Mouse (Mus musculus) hindbrain, embryonic 15.5 days (tissue): ENCODE measurements at regions not wholly inside any gene's neighbourhood (a gene's known extent, or its start where the extent isn't known, plus 50 kb on each side); places are given as distances from the start of the nearest gene placed in this dataset.
A peak's percentile ranks its signal among the peaks of the same experiment; 100 is the strongest.

Experiments used
- ATAC-seq: fragments of 200-750 bp; cut with Nextera tagmentation; 2 replicates; pipeline ENCODE4 v1.8.0; 2017; ENCODE audit warnings: low read depth, moderate number of reproducible peaks, moderate TSS enrichment; ENCODE audit not compliant: low FRiP score
- H3K27ac ChIP-seq: fragments of 300-500 bp; sonication (generic); replicated peaks from 2 replicates; pipeline ENCODE4 v1.5.1; 2015; ENCODE audit warnings: mild to moderate bottlenecking, inconsistent platforms
- H3K27me3 ChIP-seq: fragments of 300-500 bp; sonication (generic); 2 replicates; pipeline ENCODE4 v1.6.1; 2015; ENCODE audit warnings: control low read depth, inconsistent platforms
- H3K36me3 ChIP-seq: fragments of 300-500 bp; sonication (generic); 2 replicates; pipeline ENCODE4 v1.6.1; 2015; ENCODE audit warnings: control low read depth, inconsistent platforms
- H3K4me1 ChIP-seq: fragments of 300-500 bp; sonication (generic); replicated peaks from 2 replicates; pipeline ENCODE4 v1.6.1; 2015; ENCODE audit warnings: control low read depth, inconsistent platforms
- H3K4me2 ChIP-seq: fragments of 300-500 bp; sonication (generic); 2 replicates; pipeline ENCODE4 v1.6.1; 2015; ENCODE audit warnings: moderate library complexity, mild to moderate bottlenecking, inconsistent platforms
- H3K4me3 ChIP-seq: fragments of 300-500 bp; sonication (generic); 2 replicates; pipeline ENCODE4 v1.5.1; 2015; ENCODE audit warnings: mild to moderate bottlenecking, inconsistent platforms
- H3K9ac ChIP-seq: fragments of 300-500 bp; sonication (generic); 2 replicates; pipeline ENCODE4 v1.6.1; 2015; ENCODE audit warnings: inconsistent platforms
- H3K9me3 ChIP-seq: fragments of 300-500 bp; sonication (generic); 2 replicates; pipeline ENCODE4 v1.6.1; 2016; ENCODE audit warnings: control low read depth, inconsistent platforms
- WGBS: fragments of 180-500 bp; shearing (Covaris S2); methylation state at CpG from one replicate; pipeline ENCODE4 v1.1.7; 2015; 5-methylcytosine and 5-hydroxymethylcytosine counted together

GRCm38 (mm10) chr8:59499618-59500017, 587.2 kb upstream of the Galntl6 start:
- H3K4me3 ChIP-seq, result no peak overlapping the region
- no peak overlapping the region for H3K27ac ChIP-seq
- H3K4me1 ChIP-seq, result no peaks in the 10 kb centered on the region
- ATAC-seq, result no peak
- no peak overlapping the region for H3K9ac ChIP-seq
- no peak overlapping the region for H3K4me2 ChIP-seq
- no peaks in the 10 kb centered on the region for H3K27me3 ChIP-seq
- H3K36me3 ChIP-seq, result no peaks in the 10 kb centered on the region
- no peaks in the 10 kb centered on the region for H3K9me3 ChIP-seq
- WGBS, result 98% methylated on average over 1 of the region's 1 CpGs

GRCm38 (mm10) chr8:59491392-59491791, 579.0 kb upstream of the Galntl6 start:
- 0 out of 2 replicates have a peak, but pooled peaks have one; percentile 23 for ATAC-seq

GRCm38 (mm10) chr8:59478257-59478656, 565.8 kb upstream of the Galntl6 start:
- Histone ChIP-seq H3K27me3 (no peaks in the 10 kb centered on the region), H3K36me3 (no peaks in the 10 kb centered on the region), H3K4me1 (no peaks in the 10 kb centered on the region), H3K4me3 (no peak overlapping the region), H3K9ac (no peak overlapping the region), H3K9me3 (no peaks in the 10 kb centered on the region), H3K27ac (no peak overlapping the region), H3K4me2 (no peak overlapping the region)
- WGBS, result 22% methylated on average over 3 of the region's 3 CpGs
- no peak for ATAC-seq

More at GRCm38 (mm10) chr8:59491392-59491791, 579.0 kb upstream of the Galntl6 start:
- Histone ChIP-seq H3K27ac (no peak overlapping the region), H3K9ac (no peak overlapping the region), H3K4me2 (no peak overlapping the region), H3K9me3 (no peaks in the 10 kb centered on the region), H3K27me3 (no peaks in the 10 kb centered on the region), H3K4me1 (no peaks in the 10 kb centered on the region), H3K36me3 (no peaks in the 10 kb centered on the region), H3K4me3 (no peak overlapping the region)

- no peak for ATAC-seq
- H3K4me2 ChIP-seq, result no peak overlapping the region
- 80% methylated on average over 1 of the region's 1 CpGs for WGBS
- no peak overlapping the region for H3K4me3 ChIP-seq
- H3K4me1 ChIP-seq, result no peaks in the 10 kb centered on the region
- H3K9me3 ChIP-seq, result no peaks in the 10 kb centered on the region
- no peak overlapping the region for H3K27ac ChIP-seq
- H3K36me3 ChIP-seq, result no peaks in the 10 kb centered on the region
- H3K9ac ChIP-seq, result no peak overlapping the region
- H3K27me3 ChIP-seq, result no peaks in the 10 kb centered on the region
Observed at GRCm38 (mm10) chr8:59474195-59474594, 561.8 kb upstream of the Galntl6 start.

- 57% methylated on average over 4 of the region's 4 CpGs for whole genome bisulfite sequencing
- Histone ChIP-seq H3K9ac (no peak overlapping the region), H3K27ac (no peak overlapping the region), H3K36me3 (no peaks in the 10 kb centered on the region), H3K4me1 (no peaks in the 10 kb centered on the region), H3K4me2 (no peak overlapping the region), H3K9me3 (no peaks in the 10 kb centered on the region), H3K4me3 (no peak overlapping the region), H3K27me3 (no peaks in the 10 kb centered on the region)
- no peak for ATAC-seq
Observed at GRCm38 (mm10) chr8:59448622-59449021, 536.2 kb upstream of the Galntl6 start.

- no peak overlapping the region for H3K9ac ChIP-seq
- no peaks in the 10 kb centered on the region for H3K36me3 ChIP-seq
- H3K9me3 ChIP-seq, result no peaks in the 10 kb centered on the region
- no peak overlapping the region for H3K4me2 ChIP-seq
- no peaks in the 10 kb centered on the region for H3K4me1 ChIP-seq
- no peak overlapping the region for H3K27ac ChIP-seq
- H3K27me3 ChIP-seq, result no peaks in the 10 kb centered on the region
- no peak overlapping the region for H3K4me3 ChIP-seq
- ATAC-seq, result peak; percentile 56; the same call in 1 of the 2 replicates
Observed at GRCm38 (mm10) chr8:59403659-59404058, 491.2 kb upstream of the Galntl6 start.

- H3K9ac ChIP-seq, result no peak overlapping the region
- no peak overlapping the region for H3K4me3 ChIP-seq
- no peak for ATAC-seq
- 0 out of 2 replicates have a peak, but pooled peaks cover 4% of the 10 kb centered on the region for H3K9me3 ChIP-seq
- H3K4me1 ChIP-seq, result no peaks in the 10 kb centered on the region
- 75% methylated on average over 1 of the region's 1 CpGs for WGBS
- H3K4me2 ChIP-seq, result no peak overlapping the region
- H3K27me3 ChIP-seq, result no peaks in the 10 kb centered on the region
- H3K36me3 ChIP-seq, result no peaks in the 10 kb centered on the region
- H3K27ac ChIP-seq, result no peak overlapping the region
Observed at GRCm38 (mm10) chr8:59389706-59390105, 477.3 kb upstream of the Galntl6 start.

GRCm38 (mm10) chr8:59384711-59385110, 472.3 kb upstream of the Galntl6 start:
- Histone ChIP-seq H3K4me2 (no peak overlapping the region), H3K27ac (no peak overlapping the region), H3K27me3 (no peaks in the 10 kb centered on the region), H3K4me1 (no peaks in the 10 kb centered on the region), H3K36me3 (no peaks in the 10 kb centered on the region), H3K9me3 (0 out of 2 replicates have a peak, but pooled peaks cover 4% of the 10 kb centered on the region), H3K4me3 (no peak overlapping the region), H3K9ac (no peak overlapping the region)
- no peak for ATAC-seq
- WGBS, result 38% methylated on average over 1 of the region's 1 CpGs

- 56% methylated on average over 3 of the region's 3 CpGs for WGBS
- Histone ChIP-seq H3K4me2 (no peak overlapping the region), H3K9me3 (no peaks in the 10 kb centered on the region), H3K27me3 (no peaks in the 10 kb centered on the region), H3K4me1 (no peaks in the 10 kb centered on the region), H3K36me3 (no peaks in the 10 kb centered on the region), H3K27ac (no peak overlapping the region), H3K4me3 (no peak overlapping the region), H3K9ac (no peak overlapping the region)
- ATAC-seq, result no peak
Observed at GRCm38 (mm10) chr8:59352983-59353382, 440.5 kb upstream of the Galntl6 start.

GRCm38 (mm10) chr8:59334990-59335389, 422.6 kb upstream of the Galntl6 start:
- Histone ChIP-seq H3K36me3 (no peaks in the 10 kb centered on the region), H3K27me3 (no peaks in the 10 kb centered on the region), H3K4me1 (no peaks in the 10 kb centered on the region), H3K9me3 (no peaks in the 10 kb centered on the region), H3K4me3 (no peak overlapping the region), H3K9ac (no peak overlapping the region), H3K4me2 (no peak overlapping the region), H3K27ac (no peak overlapping the region)
- ATAC-seq, result no peak
